Mouse (Mus musculus): Measurements from ENCODE around the gene Hspa4. TPM values are rescaled to one million over a fixed set of nuclear protein-coding genes. Genes with fewer than 3 reads are reported as not detected.
"Not testable (repeated sequence)": the region's sequence is repeated elsewhere in the genome, so short reads cannot be mapped to it uniquely, and the experiment has no call there.

Gene Hspa4
- polyA plus RNA-seq, 1 experiment from 2014 or later = 91.2 TPM

DNA sequence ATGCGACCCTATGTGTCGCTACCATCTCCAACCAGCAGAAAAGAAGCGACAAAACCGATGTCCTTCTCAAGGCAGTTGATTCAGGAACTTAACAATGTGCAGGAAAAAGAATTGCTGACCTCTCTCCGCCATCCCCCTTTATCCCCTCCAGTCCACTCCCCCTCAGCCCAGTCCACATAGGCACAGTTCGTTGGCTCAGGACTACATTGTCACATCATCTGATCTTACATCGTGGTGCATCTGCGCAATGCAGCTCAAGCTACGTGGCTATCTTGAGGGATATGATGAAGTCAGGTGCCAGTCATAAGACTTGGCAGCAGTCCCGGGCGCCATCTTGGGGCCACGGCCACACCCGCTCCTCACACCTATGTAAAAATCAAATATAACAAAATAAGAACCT, 19.6 kb upstream of the Hspa4 start:
- H3K4me1 ChIP-seq (replicated peaks); DNase-seq (ENCODE audit: low spot score); H3K4me3 ChIP-seq; H3K27me3 ChIP-seq (ENCODE audit: insufficient read depth, poor library complexity, severe bottlenecking); H3K36me3 ChIP-seq; H3K27ac ChIP-seq; H3K9me3 ChIP-seq: not testable (repeated sequence)
- 95% methylated on average over 13 of the region's 13 CpGs for WGBS

DNA sequence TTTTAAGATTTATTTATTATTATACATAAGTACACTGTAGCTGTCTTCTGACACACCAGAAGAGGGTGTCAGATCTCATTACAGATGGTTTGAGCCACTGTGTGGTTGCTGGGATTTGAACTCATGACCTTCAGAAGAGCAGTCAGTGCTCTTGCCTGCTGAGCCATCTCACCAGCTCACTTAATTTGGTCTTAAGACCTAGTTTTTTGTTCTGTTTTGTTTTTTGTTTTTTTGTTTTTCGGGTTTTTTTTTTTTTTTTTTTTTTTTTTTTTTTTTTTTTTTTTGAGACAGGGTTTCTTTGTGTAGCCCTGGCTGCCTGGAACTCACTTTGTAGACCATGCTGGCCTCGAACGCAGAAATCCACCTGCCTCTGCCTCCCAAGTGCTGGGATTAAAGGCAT, 18.3 kb upstream of the Hspa4 start:
- DNase-seq (ENCODE audit: low spot score); H3K27ac ChIP-seq: not testable (repeated sequence)
- WGBS = 88% methylated on average over 3 of the region's 3 CpGs

DNA sequence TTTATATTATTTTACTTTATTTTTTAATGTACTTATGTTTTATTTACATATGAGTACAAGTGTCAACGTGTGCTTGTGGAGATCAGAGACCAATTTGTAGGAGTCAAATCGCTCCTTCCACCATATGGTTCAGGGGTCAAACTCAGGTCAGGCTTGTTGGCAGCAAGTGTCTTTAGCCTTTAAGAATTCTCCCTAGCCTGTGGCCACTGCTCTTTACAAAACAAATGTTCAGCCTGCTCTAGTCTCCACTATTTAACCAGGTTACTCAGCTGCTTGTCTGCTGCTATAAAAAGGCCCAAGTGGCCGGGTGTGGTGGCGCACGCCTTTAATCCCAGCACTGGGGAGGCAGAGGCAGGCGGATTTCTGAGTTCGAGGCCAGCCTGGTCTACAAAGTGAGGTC, 17.8 kb upstream of the Hspa4 start:
- Histone ChIP-seq H3K36me3 (no peaks in the 10 kb centered on the region), H3K27me3 (ENCODE audit: insufficient read depth, poor library complexity, severe bottlenecking) (no peaks in the 10 kb centered on the region), H3K27ac (no peak overlapping the region), H3K4me1 (replicated peaks) (0 out of 2 replicates have a peak, but pooled peaks cover 4% of the 10 kb centered on the region), H3K9me3 (no peaks in the 10 kb centered on the region), H3K4me3 (no peak overlapping the region)
- no peak for DNase-seq (ENCODE audit: low spot score)
- WGBS = 84% methylated on average over 7 of the region's 7 CpGs

More for the DNA sequence above, 18.3 kb upstream of the Hspa4 start:
- not testable (repeated sequence) for H3K27me3 ChIP-seq (ENCODE audit: insufficient read depth, poor library complexity, severe bottlenecking); H3K36me3 ChIP-seq; H3K4me1 ChIP-seq (replicated peaks); H3K9me3 ChIP-seq; H3K4me3 ChIP-seq

DNA sequence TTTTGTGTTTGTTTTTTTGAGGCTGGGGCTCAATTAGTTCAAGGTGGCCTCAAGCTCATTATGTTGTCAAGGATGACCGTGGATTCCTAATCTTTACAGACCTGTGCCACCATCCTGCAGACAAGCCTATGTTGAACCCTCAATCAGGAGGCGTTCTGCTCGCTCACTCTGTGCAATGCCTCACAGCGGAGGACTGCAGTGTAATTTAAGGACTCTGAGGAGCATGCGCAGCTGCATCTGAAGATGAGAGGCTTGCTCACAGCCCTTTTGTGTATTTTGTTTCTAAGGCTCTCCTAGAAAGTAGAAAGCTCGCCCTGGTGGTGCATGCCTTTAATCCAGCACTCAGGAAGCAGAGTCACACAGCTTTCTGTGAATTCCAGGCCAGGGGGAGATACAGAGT, 16.7 kb upstream of the Hspa4 start:
- DNase-seq (ENCODE audit: low spot score) = no peak
- Histone ChIP-seq H3K27me3 (ENCODE audit: insufficient read depth, poor library complexity, severe bottlenecking) (no peaks in the 10 kb centered on the region), H3K9me3 (no peaks in the 10 kb centered on the region), H3K4me1 (replicated peaks) (0 out of 2 replicates have a peak, but pooled peaks cover 4% of the 10 kb centered on the region), H3K27ac (no peak overlapping the region), H3K4me3 (no peak overlapping the region), H3K36me3 (no peaks in the 10 kb centered on the region)
- WGBS = 70% methylated on average over 6 of the region's 6 CpGs

DNA sequence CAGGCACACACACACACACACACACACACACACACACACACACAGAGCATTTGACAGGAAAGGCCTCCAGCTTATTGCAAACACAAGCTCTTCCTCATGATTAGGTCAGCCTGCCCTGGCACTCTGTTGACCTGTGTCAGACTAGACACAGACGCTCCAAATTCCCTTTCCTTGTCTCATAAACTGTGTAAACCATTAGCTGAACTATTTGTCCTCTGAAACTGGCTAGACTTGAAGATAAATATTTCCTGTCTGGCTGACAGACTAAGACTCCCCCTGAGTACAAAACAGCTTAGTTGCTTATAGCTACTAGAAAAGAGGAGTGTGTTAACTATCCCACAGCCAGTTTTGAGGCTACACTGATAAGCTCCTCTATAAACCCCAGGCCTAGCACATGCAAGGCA, 14.5 kb upstream of the Hspa4 start:
- 66% methylated on average over 1 of the region's 1 CpGs for WGBS
- Histone ChIP-seq H3K4me3 (no peak overlapping the region), H3K27ac (no peak overlapping the region), H3K27me3 (ENCODE audit: insufficient read depth, poor library complexity, severe bottlenecking) (no peaks in the 10 kb centered on the region), H3K4me1 (replicated peaks) (0 out of 2 replicates have a peak, but pooled peaks cover 4% of the 10 kb centered on the region), H3K36me3 (no peaks in the 10 kb centered on the region), H3K9me3 (no peaks in the 10 kb centered on the region)
- no peak for DNase-seq (ENCODE audit: low spot score)

DNA sequence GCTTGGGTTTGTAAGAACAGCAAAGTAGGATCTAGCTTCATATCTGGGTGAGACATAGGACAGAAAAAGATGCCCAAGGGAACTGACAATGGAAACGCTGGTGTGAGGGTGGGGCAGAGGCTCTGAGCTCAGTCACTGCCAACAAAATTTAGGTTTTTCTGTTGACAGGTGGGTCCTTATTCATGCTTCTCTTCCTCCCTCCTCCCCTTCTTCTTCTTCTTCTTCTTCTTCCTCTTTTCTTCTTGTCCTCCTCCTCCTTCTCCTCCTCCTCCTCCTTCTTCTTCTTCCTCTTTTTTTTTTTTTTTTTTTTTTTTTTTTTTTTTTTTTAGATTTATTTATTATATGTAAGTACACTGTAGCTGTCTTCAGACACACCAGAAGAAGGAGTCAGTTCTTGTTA, 12.6 kb upstream of the Hspa4 start:
- not testable (repeated sequence) for H3K27me3 ChIP-seq (ENCODE audit: insufficient read depth, poor library complexity, severe bottlenecking); H3K4me1 ChIP-seq (replicated peaks); H3K36me3 ChIP-seq; H3K27ac ChIP-seq; DNase-seq (ENCODE audit: low spot score); H3K9me3 ChIP-seq; H3K4me3 ChIP-seq
- 93% methylated on average over 1 of the region's 1 CpGs for WGBS

DNA sequence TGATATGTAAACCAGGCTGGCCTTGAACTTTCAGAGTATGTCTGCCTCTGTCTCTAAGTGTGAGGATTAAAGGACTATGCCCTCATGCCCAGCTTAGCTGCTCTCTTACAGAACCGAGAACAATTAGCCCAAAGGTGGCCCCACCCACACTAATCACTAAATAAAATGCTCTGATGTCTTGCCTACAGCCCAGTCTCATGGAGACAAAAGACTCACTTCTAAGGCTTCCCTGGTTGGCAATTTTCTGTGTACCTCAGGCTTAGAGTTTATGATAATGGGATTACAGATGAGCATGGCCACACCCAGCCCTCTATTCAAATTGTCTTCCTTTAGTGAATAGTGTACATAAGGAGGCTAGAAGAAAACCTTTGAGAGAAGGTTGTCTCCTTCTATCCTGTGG, 11.1 kb upstream of the Hspa4 start:
- no peak for DNase-seq (ENCODE audit: low spot score)
- no peaks in the 10 kb centered on the region for H3K4me1 ChIP-seq (replicated peaks)

DNA sequence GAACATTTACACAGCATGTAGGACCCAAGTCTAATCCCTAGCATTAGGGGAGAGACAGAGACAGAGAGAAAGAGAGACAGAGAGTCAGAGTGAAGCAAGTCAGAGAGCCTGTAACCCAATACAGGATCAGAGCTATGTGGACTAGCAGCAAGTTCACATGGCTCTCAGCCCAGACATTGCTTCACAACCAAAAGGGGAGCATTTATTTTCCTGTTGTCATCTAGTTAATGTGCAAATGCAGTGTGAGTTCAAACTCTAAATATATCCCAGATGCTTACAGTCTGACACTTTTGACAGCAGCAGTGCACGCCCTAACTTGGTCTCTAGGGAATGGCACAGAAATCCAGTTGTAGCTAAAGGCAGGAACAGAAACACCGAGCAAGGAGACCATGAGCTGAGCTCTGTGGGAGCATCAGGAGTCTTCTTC, 8.6 kb upstream of the Hspa4 start:
- no peaks in the 10 kb centered on the region for H3K9me3 ChIP-seq
- no peak for DNase-seq (ENCODE audit: low spot score)
- H3K27me3 ChIP-seq (ENCODE audit: insufficient read depth, poor library complexity, severe bottlenecking) = no peaks in the 10 kb centered on the region; the same call in 1 of the 2 replicates
- no peak overlapping the region for H3K4me3 ChIP-seq
- no peaks in the 10 kb centered on the region for H3K36me3 ChIP-seq
- WGBS = 66% methylated on average over 2 of the region's 2 CpGs
- no peak overlapping the region for H3K27ac ChIP-seq
- no peaks in the 10 kb centered on the region for H3K4me1 ChIP-seq (replicated peaks)

More for the DNA sequence above, 11.1 kb upstream of the Hspa4 start:
- 61% methylated on average over 1 of the region's 1 CpGs for WGBS
- no peak overlapping the region for H3K27ac ChIP-seq
- H3K27me3 ChIP-seq (ENCODE audit: insufficient read depth, poor library complexity, severe bottlenecking) = no peaks in the 10 kb centered on the region; the same call in 1 of the 2 replicates
- no peak overlapping the region for H3K4me3 ChIP-seq
- H3K9me3 ChIP-seq = no peaks in the 10 kb centered on the region
- no peaks in the 10 kb centered on the region for H3K36me3 ChIP-seq

DNA sequence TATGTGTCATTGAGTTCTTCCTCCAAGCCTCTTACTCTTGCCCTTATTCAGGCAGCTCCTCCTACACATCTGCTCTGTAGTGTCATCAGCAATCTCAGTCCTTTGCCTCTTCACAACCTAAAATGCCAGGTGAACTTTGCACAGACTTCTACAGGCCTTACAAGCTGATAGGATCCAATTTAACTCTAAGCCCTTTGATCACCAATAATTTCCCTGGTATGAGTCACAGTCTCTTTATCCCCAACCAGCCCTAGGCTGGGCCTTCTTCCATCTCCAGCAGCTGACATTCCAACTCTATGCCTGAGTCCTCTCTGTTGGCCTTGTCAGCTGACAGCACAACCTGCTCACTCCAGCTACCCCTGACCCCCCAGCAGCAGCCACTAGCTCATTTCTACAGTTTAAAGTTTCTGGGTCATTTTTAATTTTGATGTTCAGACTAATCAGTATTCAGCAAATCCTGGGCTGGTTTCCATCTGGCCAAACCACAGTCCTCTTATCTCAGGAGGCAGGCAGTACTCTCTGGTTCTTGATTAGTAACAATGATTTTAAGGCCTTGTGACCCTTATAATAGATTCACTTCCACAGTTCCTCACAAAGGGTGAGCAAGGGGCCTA, 8.1 kb upstream of the Hspa4 start:
- H3K4me3 ChIP-seq = no peak overlapping the region
- H3K36me3 ChIP-seq = no peaks in the 10 kb centered on the region
- H3K9me3 ChIP-seq = no peaks in the 10 kb centered on the region
- no peaks in the 10 kb centered on the region; the same call in 1 of the 2 replicates for H3K27me3 ChIP-seq (ENCODE audit: insufficient read depth, poor library complexity, severe bottlenecking)
- DNase-seq (ENCODE audit: low spot score) = no peak
- H3K4me1 ChIP-seq (replicated peaks) = no peaks in the 10 kb centered on the region
- H3K27ac ChIP-seq = no peak overlapping the region

DNA sequence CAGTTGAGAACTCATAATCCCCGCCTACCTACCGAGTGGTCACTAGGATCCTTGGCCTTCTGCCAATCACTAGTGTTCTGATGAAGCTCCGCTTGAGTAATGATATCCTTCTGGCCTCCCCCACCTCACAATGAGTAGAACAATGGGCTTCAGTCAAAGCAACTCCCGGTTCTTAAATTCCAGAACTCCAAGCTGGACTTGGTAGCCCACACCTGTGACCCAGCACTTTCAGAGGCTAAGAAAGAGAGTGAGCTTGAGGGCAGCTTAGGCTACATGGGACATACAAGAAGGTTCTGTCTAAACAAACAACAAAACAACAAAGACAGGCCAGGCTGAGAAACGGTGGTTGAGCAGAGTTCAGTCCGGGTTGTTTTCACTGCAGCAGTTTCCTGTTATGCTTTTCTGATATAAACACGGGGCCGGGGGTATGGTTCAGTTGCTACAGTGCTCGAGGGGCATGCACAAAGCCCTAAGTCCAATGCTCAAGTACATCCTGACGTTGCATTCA, 7.4 kb upstream of the Hspa4 start:
- WGBS = 74% methylated on average over 10 of the region's 10 CpGs
- Histone ChIP-seq H3K27me3 (ENCODE audit: insufficient read depth, poor library complexity, severe bottlenecking) (no peaks in the 10 kb centered on the region; the same call in 1 of the 2 replicates), H3K4me1 (replicated peaks) (no peaks in the 10 kb centered on the region), H3K4me3 (no peak overlapping the region), H3K9me3 (no peaks in the 10 kb centered on the region), H3K27ac (no peak overlapping the region), H3K36me3 (no peaks in the 10 kb centered on the region)
- no peak for DNase-seq (ENCODE audit: low spot score)

DNA sequence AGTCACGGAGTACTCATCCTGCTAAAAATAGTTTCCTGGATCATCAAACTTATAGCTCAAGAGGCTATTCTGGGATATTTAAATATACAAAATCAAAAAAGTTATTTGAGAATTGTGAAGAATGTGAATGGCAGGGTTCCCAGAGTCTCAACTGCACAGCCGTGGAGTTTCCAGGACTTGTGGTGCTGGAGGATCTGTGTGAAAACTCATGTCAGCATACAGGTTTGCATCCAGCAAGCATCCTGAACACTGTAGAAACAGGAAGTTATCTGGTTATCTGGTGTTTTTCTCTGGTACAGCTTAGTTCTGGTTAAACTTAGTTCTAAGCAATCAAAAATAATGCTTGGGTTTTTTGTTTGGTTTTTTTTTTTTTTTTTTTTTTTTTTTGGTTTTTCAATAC, 6.7 kb upstream of the Hspa4 start:
- Histone ChIP-seq H3K27ac (no peak overlapping the region), H3K4me1 (replicated peaks) (no peaks in the 10 kb centered on the region)
- 91% methylated on average over 2 of the region's 2 CpGs for WGBS

DNA sequence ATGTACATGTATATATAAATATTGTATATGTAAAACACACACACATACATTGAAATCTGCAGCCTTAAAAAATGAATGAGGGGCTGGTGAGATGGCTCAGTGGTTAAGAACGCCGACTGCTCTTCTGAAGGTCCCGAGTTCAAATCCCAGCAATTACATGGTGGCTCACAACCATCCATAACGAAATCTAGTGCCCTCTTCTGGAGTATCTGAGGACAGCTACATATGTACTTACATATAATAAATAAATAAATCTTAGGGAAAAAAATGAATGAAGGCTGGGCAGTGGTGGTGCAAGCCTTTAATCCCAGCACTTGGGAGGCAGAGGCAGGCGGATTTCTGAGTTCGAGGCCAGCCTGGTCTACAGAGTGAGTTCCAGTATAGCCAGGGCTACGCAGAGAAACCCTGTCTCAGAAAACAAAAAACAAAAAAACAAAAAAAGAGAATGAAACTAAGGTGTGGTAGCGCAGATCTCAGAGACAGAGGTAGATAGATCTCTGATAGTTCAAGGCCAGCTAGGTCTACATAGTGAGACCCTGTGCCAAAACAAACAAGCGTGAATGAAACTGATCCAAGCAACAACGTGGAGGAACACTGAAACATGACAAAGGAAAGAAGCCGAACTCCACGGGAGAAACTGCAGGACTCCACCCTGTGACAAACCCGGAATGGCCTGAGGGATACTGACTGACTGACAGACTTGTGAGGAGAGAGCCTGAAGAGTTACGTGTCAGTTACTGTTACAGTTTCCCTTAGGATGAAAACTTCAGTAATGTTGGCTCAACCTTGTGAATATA, 4.0 kb upstream of the Hspa4 start:
- Histone ChIP-seq H3K36me3 (no peaks in the 10 kb centered on the region), H3K4me1 (replicated peaks) (peaks cover 9% of the 10 kb centered on the region), H3K27ac (no peak overlapping the region), H3K4me3 (no peak overlapping the region), H3K27me3 (ENCODE audit: insufficient read depth, poor library complexity, severe bottlenecking) (no peaks in the 10 kb centered on the region; the same call in 1 of the 2 replicates), H3K9me3 (no peaks in the 10 kb centered on the region)
- WGBS = 85% methylated on average over 14 of the region's 14 CpGs
- no peak for DNase-seq (ENCODE audit: low spot score)

More for the DNA sequence above, 6.7 kb upstream of the Hspa4 start:
- Histone ChIP-seq H3K4me3 (no peak overlapping the region), H3K36me3 (no peaks in the 10 kb centered on the region), H3K27me3 (ENCODE audit: insufficient read depth, poor library complexity, severe bottlenecking) (no peaks in the 10 kb centered on the region; the same call in 1 of the 2 replicates), H3K9me3 (no peaks in the 10 kb centered on the region)
- DNase-seq (ENCODE audit: low spot score) = no peak

DNA sequence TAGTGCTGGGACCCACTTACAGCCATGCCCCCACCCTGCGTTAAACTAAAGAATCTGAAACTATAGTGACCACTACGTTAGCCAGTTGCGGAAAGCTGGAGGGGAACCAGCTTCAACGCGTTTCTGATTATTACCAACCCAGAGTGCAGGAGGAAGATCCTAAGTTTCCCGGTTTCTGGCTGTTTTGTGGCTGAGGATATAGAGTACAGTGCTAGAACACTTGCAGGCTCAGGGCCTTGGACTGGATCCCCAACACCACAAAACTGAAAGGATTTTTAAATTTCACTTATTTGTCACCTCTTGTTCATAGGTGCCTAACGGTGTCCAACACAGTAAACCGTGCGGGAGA, 884 bp upstream of the Hspa4 start:
- Histone ChIP-seq H3K4me3 (peak overlapping the region; percentile 100), H3K27ac (peak overlapping the region; percentile 96), H3K27me3 (ENCODE audit: insufficient read depth, poor library complexity, severe bottlenecking) (no peaks in the 10 kb centered on the region), H3K4me1 (replicated peaks) (peaks cover 28% of the 10 kb centered on the region), H3K36me3 (peaks cover 26% of the 10 kb centered on the region), H3K9me3 (no peaks in the 10 kb centered on the region)
- no peak for DNase-seq (ENCODE audit: low spot score)
- WGBS = 61% methylated on average over 9 of the region's 9 CpGs

Measured in hindbrain, embryonic 10.5 days (tissue).